Mouse (Mus musculus) G1E (cell line): ENCODE measurements at regions not wholly inside any gene's neighbourhood (a gene's known extent, or its start where the extent isn't known, plus 50 kb on each side); places are given as distances from the start of the nearest gene placed in this dataset.

Experiments
- CTCF ChIP-seq: IDR thresholded peaks from 2 replicates; pipeline ENCODE4 v1.5.1; 2012; ENCODE audit warnings: low read depth, low read length, inconsistent platforms, mixed read lengths
- GATA1 ChIP-seq: IDR thresholded peaks from 2 replicates; pipeline ENCODE4 v1.6.1; 2012; ENCODE audit warnings: borderline replicate concordance, low read length, inconsistent platforms, mixed read lengths
- TAL1 ChIP-seq: conservative IDR thresholded peaks from 2 replicates; pipeline ENCODE4 v1.6.1; 2012; ENCODE audit warnings: low read depth, low read length, inconsistent platforms, mixed read lengths

DNA sequence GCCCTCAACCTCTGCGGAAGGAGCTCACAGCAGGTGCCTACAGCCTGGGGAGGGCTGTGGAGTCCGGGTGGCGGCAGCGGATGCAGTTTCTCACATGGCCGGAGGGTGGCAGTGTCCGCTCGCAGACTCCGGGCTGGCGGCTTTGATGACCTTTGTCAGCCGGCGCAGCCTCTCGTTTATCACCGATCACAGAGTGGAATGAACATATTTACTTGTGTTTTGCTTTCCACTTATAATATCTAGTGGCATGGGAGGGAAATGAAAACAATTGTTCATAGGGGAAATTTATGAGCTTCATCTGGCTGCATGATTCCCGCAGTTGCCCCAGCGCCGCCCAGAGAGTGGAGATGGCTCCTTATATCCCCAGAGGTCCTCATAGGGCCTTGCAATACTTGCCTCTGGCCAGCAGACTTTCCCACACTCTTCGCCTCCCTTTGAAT is 99.2 kb upstream of the Zfp507 start:
- TF ChIP-seq CTCF (no peak), TAL1 (no peak), GATA1 (no peak)
